Mouse (Mus musculus) lung, postnatal 10 days (tissue): ENCODE measurements around the gene Gcm1.
"Not testable (repeated sequence)": the region's sequence is repeated elsewhere in the genome, so short reads cannot be mapped to it uniquely, and the experiment has no call there.

Experiments used
- DNase-seq: peaks from one replicate; pipeline ENCODE4 v3.0.0; 2021

The Gcm1 gene

GRCm38 (mm10) chr9:78050452-78050970, 1.2 kb upstream of the Gcm1 start:
- no peak for DNase-seq

DNA sequence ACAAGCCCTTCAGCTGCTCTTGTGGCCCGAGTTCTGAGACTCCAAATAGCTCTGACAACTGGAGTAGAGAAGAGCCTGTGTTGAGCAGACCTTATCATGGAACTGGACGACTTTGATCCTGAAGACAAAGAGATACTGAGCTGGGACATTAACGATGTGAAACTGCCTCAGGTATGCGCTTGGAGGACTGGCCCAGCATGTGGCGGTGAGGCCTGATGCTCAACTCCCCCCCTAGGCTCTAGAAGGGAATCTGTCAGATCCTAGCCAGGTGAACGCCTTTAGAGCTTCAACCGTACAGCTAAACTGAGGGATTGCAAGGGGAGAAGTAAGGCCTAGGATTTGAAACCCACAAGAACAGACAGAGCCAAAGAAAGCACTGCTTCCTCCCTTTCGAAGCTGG, 2.1 kb downstream of the Gcm1 start:
- no peak for DNase-seq

DNA sequence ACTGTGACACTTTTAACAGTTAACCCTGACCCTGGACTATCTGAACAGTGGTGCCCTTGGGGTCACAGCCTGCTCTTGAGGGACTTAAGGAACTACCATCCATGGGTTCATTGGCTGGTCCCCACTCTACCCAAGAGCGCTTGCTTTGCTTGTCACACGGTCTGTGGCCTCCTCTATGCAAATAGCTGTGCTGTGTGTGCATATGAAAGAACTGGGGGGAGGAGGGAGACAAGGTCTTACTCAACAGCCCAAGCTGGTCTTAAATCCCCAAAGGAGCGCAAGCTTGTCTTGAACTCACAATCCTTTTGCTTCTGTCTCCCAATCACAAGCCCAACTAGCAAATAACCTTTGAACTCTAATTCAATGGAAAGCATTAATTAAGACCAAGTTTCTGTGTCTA, 2.6 kb downstream of the Gcm1 start:
- no peak for DNase-seq

DNA sequence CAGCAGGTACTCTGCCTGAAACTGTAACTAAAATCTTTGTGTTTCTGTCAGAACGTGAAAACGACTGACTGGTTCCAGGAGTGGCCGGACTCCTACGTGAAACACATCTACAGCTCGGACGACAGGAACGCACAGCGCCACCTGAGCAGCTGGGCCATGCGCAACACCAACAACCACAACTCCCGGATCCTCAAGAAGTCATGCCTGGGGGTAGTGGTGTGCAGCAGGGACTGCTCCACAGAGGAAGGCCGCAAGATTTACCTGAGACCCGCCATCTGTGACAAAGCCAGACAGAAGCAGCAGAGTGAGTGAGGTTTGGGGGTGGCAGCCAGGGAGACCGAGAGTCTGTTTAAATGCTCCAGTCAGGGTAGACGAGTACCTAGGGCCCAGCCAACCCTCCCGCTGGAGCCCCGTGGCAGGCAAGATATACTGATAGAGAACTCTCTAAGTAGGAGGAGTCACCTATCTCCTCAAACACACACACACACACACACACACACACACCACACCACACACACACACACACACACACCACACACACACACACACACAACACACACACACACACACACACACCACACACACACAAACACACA, 7.9 kb downstream of the Gcm1 start:
- no peak for DNase-seq

DNA sequence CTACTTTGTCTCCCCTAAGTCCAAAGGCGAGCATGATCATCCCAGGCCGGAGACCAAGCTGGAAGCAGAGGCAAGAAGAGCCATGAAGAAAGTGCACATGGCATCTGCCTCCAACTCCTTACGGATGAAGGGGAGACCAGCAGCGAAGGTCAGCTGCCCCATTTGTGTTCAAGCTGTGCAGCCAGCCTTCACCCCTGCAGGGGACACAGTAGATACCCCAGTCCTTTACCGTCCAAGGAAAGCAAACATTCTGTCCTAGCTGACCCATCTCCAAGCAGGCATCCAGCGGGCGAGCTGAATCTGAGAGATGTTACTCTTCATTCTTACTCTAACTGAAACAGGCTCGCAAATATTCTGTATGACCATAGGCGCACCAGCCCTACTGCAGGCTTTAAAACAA, 10.7 kb downstream of the Gcm1 start:
- DNase-seq: no peak

GRCm38 (mm10) chr9:78064121-78064520, 12.4 kb downstream of the Gcm1 start:
- DNase-seq: peak; percentile 14

GRCm38 (mm10) chr9:78070496-78070895, 18.8 kb downstream of the Gcm1 start:
- DNase-seq: no peak

- DNase-seq: no peak
These were observed 19.9 kb downstream of the Gcm1 start for GRCm38 (mm10) chr9:78071626-78072025.

- not testable (repeated sequence) for DNase-seq
These were observed 21.6 kb downstream of the Gcm1 start for GRCm38 (mm10) chr9:78073291-78073690.

DNA sequence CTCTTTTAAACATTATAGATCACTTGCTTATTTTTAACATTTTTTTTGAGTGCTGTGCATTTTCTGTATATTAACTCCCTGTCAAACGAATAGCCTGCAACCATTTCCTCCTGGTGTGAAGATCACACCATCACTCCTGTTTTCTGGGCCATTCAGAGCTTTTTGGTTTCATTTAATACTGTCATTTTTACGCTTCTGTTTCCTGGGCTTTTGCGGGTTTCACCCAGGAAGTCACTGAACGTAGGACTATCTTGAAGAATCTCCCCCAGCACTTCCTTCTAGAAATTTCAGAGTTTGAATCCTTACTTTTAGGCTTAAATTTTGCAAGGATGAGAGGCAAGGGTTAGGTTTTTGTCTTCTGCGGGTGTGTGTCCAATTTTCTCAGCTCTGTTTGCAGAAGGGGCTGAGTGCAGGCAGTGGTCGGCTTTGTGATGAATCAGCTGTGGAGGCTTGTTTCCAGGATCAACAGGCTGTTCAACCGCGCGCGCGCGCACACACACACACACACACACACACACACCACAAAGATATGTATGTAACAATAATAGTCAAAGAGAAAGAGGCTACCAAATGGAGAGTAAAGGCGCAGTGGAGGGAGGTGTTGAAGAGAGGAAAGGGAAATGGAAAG, 22.1 kb downstream of the Gcm1 start:
- no peak for DNase-seq

DNA sequence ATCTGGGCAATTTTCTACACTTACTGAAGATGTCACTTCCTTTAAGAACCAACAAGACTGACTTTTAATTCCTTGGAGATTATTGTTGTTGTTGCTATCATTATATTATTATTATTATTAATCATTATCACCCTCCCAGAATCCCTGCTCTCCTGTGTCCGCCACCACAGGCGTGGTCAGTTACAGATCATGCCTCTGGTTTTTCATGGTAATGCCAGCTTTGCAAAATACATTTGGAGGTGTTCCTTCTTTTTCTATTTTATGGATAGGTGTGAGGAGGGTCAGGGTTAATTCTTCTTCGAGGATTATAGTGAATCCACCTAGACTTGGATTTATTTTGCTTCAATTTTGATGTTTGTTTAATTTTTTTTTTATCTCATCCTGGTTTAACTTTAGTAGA, 23.5 kb downstream of the Gcm1 start:
- DNase-seq: no peak

GRCm38 (mm10) chr9:78078240-78078639, 26.5 kb downstream of the Gcm1 start:
- peak; percentile 36 for DNase-seq

DNA sequence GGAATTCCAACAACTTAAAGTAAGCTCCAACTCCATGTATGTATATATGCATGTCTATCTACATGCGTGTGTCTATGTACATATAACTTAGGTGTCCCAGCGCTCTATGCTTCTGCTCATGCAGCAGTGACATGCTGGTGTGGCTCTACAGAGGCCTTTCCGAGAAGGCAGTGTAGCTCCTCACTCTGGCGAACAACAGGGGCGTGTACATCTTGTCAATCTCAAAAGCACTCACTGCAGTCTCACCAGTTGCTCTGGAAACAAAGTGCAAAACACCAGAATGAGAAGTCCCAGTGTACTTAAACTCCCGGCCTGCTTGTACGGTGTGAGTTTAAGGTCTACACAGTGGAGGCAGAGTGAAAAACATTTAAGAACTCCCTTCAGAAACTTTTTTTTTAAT, 30.1 kb downstream of the Gcm1 start:
- no peak for DNase-seq

DNA sequence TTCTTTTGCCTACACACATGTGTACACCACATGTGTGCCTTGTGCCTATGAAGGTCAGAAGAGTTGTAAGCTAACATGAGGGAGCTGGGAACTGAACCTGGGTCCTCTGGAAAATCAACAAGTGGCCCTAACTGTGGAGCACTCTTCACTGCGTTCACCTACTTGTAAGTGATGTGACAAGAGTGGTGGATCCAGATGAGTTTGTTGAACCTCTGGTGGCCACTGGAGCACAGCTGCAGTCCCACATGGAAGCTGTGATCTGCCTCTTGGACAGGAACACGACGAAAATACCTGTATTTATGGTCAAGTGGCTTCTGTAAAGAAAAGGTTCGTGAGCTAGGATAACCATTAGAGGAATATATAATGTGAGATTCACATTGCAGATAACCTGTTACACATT, 32.6 kb downstream of the Gcm1 start:
- no peak for DNase-seq

DNA sequence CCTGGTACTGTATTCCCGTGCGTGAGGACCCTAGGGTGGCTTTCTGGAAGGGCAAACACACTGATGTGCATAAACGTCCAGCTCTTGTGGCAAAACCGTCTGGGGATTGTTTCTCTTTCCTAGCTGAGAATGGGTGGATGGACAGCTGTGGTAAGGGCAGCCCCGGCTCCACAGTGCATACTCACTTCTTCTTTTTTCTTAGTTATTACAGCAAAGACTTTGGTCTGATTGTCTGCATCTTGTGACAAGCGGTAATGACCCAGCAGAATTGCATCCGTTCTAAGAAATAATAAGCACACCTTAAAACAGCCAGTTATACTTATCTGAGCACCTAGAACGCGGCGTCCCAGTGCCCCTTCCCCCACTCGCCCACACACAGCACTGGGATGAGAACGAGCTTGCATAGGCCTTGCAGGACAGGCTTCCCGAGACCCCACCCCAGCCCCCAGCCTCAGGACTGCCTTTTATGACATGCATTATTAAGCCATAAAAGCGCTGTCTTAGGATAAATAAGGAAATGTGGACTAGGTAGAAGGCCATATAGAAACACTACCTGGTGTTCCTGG, 34.1 kb downstream of the Gcm1 start:
- DNase-seq: no peak

GRCm38 (mm10) chr9:78087751-78088150, 36.0 kb downstream of the Gcm1 start:
- DNase-seq: no peak

DNA sequence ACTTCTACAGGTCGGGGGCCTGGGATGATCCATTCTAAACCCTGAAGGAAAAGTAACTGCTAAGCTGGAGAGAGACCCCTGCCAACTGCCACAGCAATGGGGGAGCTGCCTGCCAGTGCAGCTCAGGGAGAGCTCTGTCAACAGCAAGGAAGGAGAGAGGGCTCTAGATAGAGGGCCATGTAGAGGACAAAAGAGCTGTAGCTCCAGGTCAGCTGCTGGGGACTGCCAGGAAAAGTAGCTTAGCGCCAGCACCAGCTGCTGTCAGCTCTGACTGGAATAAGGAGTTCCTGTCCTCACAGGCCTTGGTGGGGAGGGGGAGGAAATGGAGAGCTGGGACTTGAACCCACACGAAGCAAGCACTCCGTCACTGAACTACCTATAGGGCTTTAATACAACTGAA, 36.8 kb downstream of the Gcm1 start:
- DNase-seq: no peak

DNA sequence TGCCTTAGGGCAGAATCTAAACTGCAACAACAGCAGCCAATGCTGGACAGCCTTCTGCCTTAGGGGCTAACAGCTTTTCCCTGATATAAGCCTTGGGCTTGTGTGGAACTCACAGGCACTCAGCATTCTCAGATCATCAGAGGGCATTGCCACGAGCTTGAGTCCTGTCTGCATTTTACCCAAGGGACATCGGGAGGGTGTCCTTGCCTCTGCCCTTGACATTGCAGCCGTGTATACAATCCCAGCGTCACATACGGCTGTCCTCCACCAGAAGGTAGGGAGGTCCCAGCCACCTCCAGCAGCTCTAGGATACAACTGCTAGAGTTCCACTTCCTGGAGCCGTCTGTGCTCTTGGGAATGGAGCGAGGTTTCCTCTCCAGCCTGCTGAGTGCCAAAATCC, 37.2 kb downstream of the Gcm1 start:
- DNase-seq: no peak

GRCm38 (mm10) chr9:78089906-78090305, 38.2 kb downstream of the Gcm1 start:
- no peak for DNase-seq

DNA sequence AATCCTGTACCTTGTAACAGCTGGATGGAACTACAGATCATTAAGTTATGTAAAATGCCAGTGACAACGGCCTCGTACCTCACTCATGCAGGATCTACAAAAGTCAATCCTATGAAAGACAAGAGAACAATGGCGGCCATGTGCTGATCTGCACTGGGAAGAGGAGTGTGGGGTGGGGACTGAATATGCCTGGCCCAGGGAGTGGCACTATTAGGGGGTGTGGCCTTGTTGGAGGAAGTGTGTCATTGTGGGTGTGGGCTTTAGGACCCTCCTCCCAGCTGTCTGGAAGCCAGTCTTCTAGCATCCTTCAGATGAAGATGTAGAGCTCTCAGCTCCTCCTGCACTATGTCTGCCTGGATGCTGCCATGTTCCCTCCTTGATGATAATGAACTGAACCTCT, 38.9 kb downstream of the Gcm1 start:
- no peak for DNase-seq

DNA sequence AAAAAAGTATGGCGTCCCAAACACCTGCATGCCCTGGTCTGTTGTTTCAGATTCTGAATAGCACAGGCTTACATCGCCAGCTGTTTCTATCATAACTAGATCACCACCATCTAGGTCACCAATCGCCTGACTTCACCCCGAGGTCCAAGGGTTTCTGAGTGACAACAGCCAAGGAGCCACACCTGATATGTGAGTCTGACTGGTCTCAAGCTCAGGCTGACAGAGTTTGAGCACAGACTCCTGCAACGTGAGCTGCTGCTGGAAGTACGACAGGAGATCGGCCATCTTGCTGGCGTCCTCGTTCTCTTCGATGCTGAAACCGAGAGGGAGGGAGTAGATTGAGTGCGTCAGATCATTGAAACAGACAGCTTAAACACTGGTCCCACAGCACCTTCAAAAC, 44.0 kb downstream of the Gcm1 start:
- no peak for DNase-seq

GRCm38 (mm10) chr9:78096376-78096775, 44.7 kb downstream of the Gcm1 start:
- no peak for DNase-seq

DNA sequence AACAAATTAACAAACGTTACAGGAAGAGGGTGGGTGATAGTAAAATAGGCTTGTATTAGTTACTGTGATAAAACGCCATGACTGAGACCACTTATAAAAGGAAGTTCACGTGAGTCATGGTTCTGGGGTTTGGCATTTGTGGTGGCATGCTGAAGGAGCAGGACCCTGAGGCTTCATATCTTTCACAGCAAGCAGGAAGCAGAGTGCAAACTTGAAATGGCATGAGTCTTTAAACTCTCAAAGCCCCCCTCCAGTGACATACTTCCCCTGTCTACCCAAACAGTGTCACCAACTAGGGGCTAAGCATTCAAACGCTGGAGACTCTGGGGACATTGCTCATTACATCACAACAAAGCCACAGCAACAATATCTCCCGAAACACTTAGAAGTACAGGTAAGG, 49.2 kb downstream of the Gcm1 start:
- DNase-seq: no peak

- DNase-seq: no peak
These were observed 49.7 kb downstream of the Gcm1 start for GRCm38 (mm10) chr9:78101431-78101830.
